Mouse (Mus musculus): ENCODE measurements around the gene Eng.

DNA sequence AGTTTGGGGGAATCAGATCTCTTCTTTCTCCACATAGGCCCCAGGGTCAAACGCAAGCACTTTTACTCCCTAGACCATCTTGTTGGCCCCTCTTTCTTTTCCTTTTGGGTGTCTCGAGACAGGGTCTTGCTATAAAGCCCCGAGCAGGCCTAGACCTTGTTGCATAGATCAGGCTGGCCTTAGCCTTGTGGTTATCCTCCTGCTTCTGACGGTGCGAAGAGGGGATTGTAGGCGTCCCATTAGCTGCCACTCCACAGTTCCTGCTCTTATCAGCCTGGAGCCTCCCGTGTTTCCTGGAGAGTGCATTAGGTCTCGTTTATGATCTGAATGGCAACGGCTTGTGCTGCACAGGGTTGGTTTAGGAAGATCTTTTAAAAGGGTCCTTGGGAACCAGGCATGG lies 2.3 kb upstream of the Eng start:
- no peak for TF ChIP-seq CTCF (conservative IDR thresholded peaks at IDR 0.05; ENCODE audit: insufficient read depth, insufficient read length, low read depth, low read length)
- no peak for TF ChIP-seq POLR2A (IDR thresholded peaks at IDR 0.05; ENCODE audit: low read depth, low read length)

All from kidney, adult 2 months (tissue).